Mouse (Mus musculus): Measurements from ENCODE around the gene Myod1.
A peak's percentile ranks its signal among the peaks of the same experiment; 100 is the strongest.

The Myod1 gene

DNA sequence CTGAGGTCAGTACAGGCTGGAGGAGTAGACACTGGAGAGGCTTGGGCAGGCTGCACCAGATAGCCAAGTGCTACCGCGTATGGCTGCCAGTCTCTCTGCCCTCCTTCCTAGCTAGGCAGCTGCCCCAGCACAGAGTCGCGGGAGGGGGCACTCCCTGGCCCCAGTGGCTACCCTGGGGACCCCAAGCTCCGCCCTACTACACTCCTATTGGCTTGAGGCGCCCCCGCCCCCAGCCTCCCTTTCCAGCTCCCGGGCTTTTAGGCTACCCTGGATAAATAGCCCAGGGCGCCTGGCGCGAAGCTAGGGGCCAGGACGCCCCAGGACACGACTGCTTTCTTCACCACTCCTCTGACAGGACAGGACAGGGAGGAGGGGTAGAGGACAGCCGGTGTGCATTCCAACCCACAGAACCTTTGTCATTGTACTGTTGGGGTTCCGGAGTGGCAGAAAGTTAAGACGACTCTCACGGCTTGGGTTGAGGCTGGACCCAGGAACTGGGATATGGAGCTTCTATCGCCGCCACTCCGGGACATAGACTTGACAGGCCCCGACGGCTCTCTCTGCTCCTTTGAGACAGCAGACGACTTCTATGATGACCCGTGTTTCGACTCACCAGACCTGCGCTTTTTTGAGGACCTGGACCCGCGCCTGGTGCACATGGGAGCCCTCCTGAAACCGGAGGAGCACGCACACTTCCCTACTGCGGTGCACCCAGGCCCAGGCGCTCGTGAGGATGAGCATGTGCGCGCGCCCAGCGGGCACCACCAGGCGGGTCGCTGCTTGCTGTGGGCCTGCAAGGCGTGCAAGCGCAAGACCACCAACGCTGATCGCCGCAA is at the start of gene Myod1:
Gene Myod1 (plus strand): TSS at position 303 of the 836 bp plus-strand sequence.
- no peak for DNase-seq

- no peak for DNase-seq
Measured at GRCm38 (mm10) chr7:46327896-46328295, 48.4 kb upstream of the Myod1 start.

DNA sequence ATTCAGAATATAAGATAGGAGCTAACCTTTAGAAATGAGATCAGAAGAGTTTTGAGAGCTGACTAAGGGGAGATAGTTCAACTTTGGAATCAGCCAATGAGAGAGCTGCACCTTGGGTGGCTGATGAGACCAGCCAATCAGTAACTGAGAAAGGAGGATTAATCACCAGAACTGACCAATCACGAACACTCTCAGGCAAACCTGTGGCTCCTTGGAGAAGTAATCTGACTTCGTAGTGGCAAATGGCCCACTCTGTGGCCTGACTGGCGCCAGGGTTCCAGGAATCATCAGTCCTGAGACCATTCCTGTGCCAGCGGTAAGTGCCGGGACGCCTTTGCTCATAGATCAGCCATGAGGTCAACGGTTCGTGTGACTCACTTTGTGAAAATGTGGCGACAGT is 38.9 kb upstream of the Myod1 start:
- DNase-seq, result no peak

DNA sequence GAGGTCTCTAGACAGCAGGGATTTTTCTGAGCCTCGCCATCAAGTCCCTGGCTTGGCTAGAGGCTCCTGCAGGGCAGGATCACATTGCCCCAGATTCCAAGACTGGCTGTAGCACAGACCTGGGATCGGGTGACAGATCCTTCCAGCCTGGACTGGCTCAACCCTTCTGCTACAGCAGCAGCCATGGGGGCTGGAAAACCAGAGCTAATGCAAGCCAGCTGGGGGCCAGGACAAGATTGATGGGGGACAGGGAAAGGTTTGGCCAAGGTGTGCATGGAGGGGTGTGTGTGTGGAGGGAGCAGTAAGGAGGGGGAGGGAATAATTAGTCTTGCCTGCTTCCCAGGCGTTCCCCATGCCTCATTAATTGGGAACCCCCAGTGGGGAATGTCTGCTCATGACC is 36.5 kb upstream of the Myod1 start:
- DNase-seq, result no peak

GRCm38 (mm10) chr7:46340295-46340694 is 36.0 kb upstream of the Myod1 start:
- DNase-seq, result no peak

GRCm38 (mm10) chr7:46341471-46341870 is 34.8 kb upstream of the Myod1 start:
- no peak for DNase-seq

- DNase-seq, result no peak
Measured at GRCm38 (mm10) chr7:46347692-46348091, 28.6 kb upstream of the Myod1 start.

GRCm38 (mm10) chr7:46348813-46349212 is 27.5 kb upstream of the Myod1 start:
- no peak for DNase-seq

- no peak for DNase-seq
Measured at GRCm38 (mm10) chr7:46350119-46350702, 26.1 kb upstream of the Myod1 start.

DNA sequence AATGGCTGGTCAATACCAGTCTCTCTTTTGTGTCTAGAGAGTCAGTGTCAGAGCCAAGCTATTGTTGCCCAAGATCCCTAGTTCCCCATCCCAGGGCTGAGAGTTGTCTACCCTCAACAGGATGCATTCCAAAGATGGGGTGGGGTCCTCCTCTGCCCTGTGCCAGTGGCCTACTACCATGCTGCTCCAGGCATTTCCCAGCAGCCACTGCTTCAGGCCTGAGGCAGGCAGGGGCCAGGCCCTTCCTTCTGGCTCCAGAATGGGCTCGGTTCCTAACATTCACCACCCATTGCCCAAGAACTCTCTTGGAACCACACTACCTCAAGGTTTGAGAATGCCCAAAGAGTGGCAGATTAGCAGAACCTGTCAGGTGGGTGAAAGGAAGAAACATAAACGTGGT is 23.5 kb upstream of the Myod1 start:
- no peak for DNase-seq

- DNase-seq, result no peak
Measured at GRCm38 (mm10) chr7:46353216-46353615, 23.1 kb upstream of the Myod1 start.

- no peak for DNase-seq
Measured at GRCm38 (mm10) chr7:46353875-46354274, 22.4 kb upstream of the Myod1 start.

GRCm38 (mm10) chr7:46361776-46362175 is 14.5 kb upstream of the Myod1 start:
- no peak for DNase-seq

- no peak for DNase-seq
Measured at GRCm38 (mm10) chr7:46364154-46364553, 12.1 kb upstream of the Myod1 start.

DNA sequence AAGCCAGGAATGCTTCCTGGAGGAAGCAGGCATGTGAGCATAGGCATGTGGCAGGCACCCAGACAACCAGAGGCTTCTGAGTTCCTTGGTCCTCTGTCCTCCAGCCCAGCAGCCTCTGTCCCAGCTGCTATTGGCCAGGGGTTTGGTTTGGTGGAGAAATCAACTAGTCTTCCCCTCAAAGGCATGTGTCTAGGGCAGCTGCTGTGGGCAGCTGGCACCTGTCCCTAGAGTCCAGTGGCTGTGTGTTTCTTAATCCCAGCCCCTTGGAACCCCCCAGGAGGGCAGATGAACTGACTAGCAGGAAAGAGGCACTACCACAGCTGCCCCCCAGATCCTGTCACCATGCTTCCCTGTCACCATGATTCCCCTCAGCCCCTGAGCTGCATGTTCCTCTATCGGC is 10.5 kb upstream of the Myod1 start:
- no peak for DNase-seq

GRCm38 (mm10) chr7:46371104-46371503 is 5.2 kb upstream of the Myod1 start:
- DNase-seq, result no peak

DNA sequence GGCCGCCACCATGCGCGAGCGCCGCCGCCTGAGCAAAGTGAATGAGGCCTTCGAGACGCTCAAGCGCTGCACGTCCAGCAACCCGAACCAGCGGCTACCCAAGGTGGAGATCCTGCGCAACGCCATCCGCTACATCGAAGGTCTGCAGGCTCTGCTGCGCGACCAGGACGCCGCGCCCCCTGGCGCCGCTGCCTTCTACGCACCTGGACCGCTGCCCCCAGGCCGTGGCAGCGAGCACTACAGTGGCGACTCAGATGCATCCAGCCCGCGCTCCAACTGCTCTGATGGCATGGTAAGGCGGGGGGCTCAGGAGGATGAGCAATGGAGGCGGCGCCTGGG is 703 bp downstream of the Myod1 start:
- no peak for DNase-seq

GRCm38 (mm10) chr7:46378123-46378522 is 1.8 kb downstream of the Myod1 start:
- peak; percentile 52 for DNase-seq

DNA sequence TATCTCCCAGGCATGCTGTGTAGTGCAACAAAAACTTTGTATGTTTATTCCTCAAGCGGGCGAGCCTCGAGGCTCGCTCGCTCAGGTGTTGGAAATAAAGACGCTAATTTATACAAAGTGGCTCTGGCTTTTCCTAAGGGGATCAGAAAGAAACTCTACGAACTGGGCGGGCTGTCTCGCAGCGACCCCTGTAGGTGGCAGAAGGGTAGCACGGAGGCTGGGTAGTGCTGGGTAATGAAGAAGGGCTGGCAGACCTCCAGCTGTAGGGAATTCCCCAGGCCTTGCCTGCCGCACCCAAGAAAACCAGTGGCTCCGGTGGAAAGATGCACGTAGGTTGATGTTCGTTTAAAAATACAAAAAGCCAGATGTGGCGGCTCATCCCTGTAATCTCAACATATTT is 2.7 kb downstream of the Myod1 start:
- peak; percentile 46 for DNase-seq

GRCm38 (mm10) chr7:46380625-46381024 is 4.4 kb downstream of the Myod1 start:
- DNase-seq, result no peak

GRCm38 (mm10) chr7:46387430-46387829 is 11.2 kb downstream of the Myod1 start:
- DNase-seq, result no peak

DNA sequence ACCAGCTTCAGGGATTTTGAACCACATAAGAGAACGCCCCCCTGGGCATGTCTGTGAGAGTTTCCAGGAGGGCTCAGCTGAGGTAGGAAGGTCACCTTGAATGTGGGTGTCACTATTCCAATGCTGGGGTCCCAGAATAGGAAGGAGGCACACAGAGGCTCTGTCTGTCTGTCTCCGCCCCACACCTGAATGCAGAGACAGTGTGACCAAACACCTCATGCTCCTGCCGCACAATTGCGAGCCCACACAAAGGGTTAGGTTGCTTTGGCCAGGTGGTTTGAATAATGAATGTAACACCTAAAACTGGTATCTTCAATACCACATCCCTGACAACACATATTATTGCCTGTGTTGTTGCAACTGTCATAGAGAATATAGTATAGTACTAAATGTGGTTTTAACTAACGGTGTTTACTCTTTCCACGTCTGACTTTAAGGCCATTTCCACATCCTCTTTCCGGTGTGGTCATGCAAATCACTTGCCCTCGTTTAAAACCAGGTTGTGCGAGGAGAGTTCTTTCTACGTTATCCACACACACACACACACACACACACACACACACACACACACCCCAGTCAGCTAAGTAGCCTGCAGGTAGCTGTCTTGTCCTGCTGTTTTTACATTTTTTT is 13.3 kb downstream of the Myod1 start:
- DNase-seq, result no peak

GRCm38 (mm10) chr7:46390226-46390625 is 14.0 kb downstream of the Myod1 start:
- DNase-seq, result no peak

DNA sequence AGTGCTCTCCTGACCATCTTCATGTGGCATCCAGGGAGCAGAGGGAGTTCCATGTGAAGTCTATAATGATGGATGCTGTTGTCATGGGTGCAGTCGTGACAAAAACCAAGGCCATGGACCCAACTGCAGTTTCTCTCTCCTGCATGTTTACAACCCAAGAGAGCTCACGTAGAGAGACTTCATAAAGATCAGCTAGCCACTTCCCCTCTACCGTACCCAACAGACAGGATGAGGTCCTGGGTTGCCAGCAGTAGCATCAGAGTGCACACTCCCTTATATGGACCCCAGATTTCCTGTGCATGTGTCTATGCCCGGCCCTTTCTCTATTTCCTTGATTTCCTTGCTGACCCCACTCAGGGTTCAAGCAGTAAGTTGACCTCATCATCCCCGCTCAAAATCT is 15.4 kb downstream of the Myod1 start:
- no peak for DNase-seq
